Mouse (Mus musculus): ENCODE measurements at regions not wholly inside any gene's neighbourhood (a gene's known extent, or its start where the extent isn't known, plus 50 kb on each side); places are given as distances from the start of the nearest gene placed in this dataset.

- H3K27me3 ChIP-seq (ENCODE audit: insufficient read depth, low read length) = no peaks in the 10 kb centered on the region; the same call in 1 of the 2 replicates
- H3K9me3 ChIP-seq (ENCODE audit: low read length) = no peaks in the 10 kb centered on the region
- TF ChIP-seq CTCF (conservative IDR thresholded peaks at IDR 0.05; ENCODE audit: low read length) = no peak
- no peak for TF ChIP-seq NANOG (IDR thresholded peaks at IDR 0.05; ENCODE audit: borderline replicate concordance, low read length)
- no peak for TF ChIP-seq POU5F1 (IDR thresholded peaks at IDR 0.05; ENCODE audit: borderline replicate concordance, low read length)
- H3K36me3 ChIP-seq (ENCODE audit: insufficient read depth, low read length) = no peaks in the 10 kb centered on the region
- no peak overlapping the region for H3K4me3 ChIP-seq (replicated peaks; ENCODE audit: low read length)
- no peaks in the 10 kb centered on the region for H3K4me1 ChIP-seq (replicated peaks; ENCODE audit: low read depth, low read length)
These were observed 325.4 kb upstream of the Prox1 start for GRCm38 (mm10) chr1:190495741-190496520.

GRCm38 (mm10) chr1:190486551-190487104 is 316.1 kb upstream of the Prox1 start:
- H3K27me3 ChIP-seq (ENCODE audit: insufficient read depth, low read length) = peaks cover 8% of the 10 kb centered on the region; the same call in 1 of the 2 replicates
- peaks cover 10% of the 10 kb centered on the region for H3K4me1 ChIP-seq (replicated peaks; ENCODE audit: low read depth, low read length)
- TF ChIP-seq CTCF (conservative IDR thresholded peaks at IDR 0.05; ENCODE audit: low read length) = no peak
- TF ChIP-seq NANOG (IDR thresholded peaks at IDR 0.05; ENCODE audit: borderline replicate concordance, low read length) = no peak
- TF ChIP-seq POU5F1 (IDR thresholded peaks at IDR 0.05; ENCODE audit: borderline replicate concordance, low read length) = no peak
- no peak overlapping the region for H3K4me3 ChIP-seq (replicated peaks; ENCODE audit: low read length)
- no peaks in the 10 kb centered on the region for H3K36me3 ChIP-seq (ENCODE audit: insufficient read depth, low read length)
- H3K9me3 ChIP-seq (ENCODE audit: low read length) = no peaks in the 10 kb centered on the region

- Histone ChIP-seq H3K9me3 (ENCODE audit: low read length) (peaks cover 7% of the 10 kb centered on the region; the same call in 1 of the 2 replicates), H3K4me3 (replicated peaks; ENCODE audit: low read length) (peak overlapping the region; percentile 52), H3K27me3 (ENCODE audit: insufficient read depth, low read length) (peaks cover 8% of the 10 kb centered on the region; the same call in 1 of the 2 replicates), H3K36me3 (ENCODE audit: insufficient read depth, low read length) (no peaks in the 10 kb centered on the region), H3K4me1 (replicated peaks; ENCODE audit: low read depth, low read length) (peaks cover 23% of the 10 kb centered on the region)
- TF ChIP-seq NANOG (IDR thresholded peaks at IDR 0.05; ENCODE audit: borderline replicate concordance, low read length) (no peak), CTCF (conservative IDR thresholded peaks at IDR 0.05; ENCODE audit: low read length) (no peak), POU5F1 (IDR thresholded peaks at IDR 0.05; ENCODE audit: borderline replicate concordance, low read length) (no peak)
These were observed 312.9 kb upstream of the Prox1 start for GRCm38 (mm10) chr1:190483366-190483765.

GRCm38 (mm10) chr1:190481071-190481470 is 310.6 kb upstream of the Prox1 start:
- Histone ChIP-seq H3K4me3 (replicated peaks; ENCODE audit: low read length) (no peak overlapping the region), H3K36me3 (ENCODE audit: insufficient read depth, low read length) (no peaks in the 10 kb centered on the region), H3K4me1 (replicated peaks; ENCODE audit: low read depth, low read length) (peaks cover 23% of the 10 kb centered on the region), H3K27me3 (ENCODE audit: insufficient read depth, low read length) (peaks cover 8% of the 10 kb centered on the region; the same call in 1 of the 2 replicates), H3K9me3 (ENCODE audit: low read length) (peaks cover 7% of the 10 kb centered on the region; the same call in 1 of the 2 replicates)
- no peak for TF ChIP-seq NANOG (IDR thresholded peaks at IDR 0.05; ENCODE audit: borderline replicate concordance, low read length)
- no peak for TF ChIP-seq CTCF (conservative IDR thresholded peaks at IDR 0.05; ENCODE audit: low read length)
- no peak for TF ChIP-seq POU5F1 (IDR thresholded peaks at IDR 0.05; ENCODE audit: borderline replicate concordance, low read length)

- peaks cover 23% of the 10 kb centered on the region for H3K4me1 ChIP-seq (replicated peaks; ENCODE audit: low read depth, low read length)
- no peak for TF ChIP-seq CTCF (conservative IDR thresholded peaks at IDR 0.05; ENCODE audit: low read length)
- TF ChIP-seq POU5F1 (IDR thresholded peaks at IDR 0.05; ENCODE audit: borderline replicate concordance, low read length) = no peak
- no peak for TF ChIP-seq NANOG (IDR thresholded peaks at IDR 0.05; ENCODE audit: borderline replicate concordance, low read length)
These were observed 310.1 kb upstream of the Prox1 start for GRCm38 (mm10) chr1:190480601-190481000.

GRCm38 (mm10) chr1:190472761-190473160 is 302.2 kb upstream of the Prox1 start:
- H3K27me3 ChIP-seq (ENCODE audit: insufficient read depth, low read length) = no peaks in the 10 kb centered on the region
- H3K36me3 ChIP-seq (ENCODE audit: insufficient read depth, low read length) = no peaks in the 10 kb centered on the region
- H3K9me3 ChIP-seq (ENCODE audit: low read length) = no peaks in the 10 kb centered on the region
- no peak overlapping the region for H3K4me3 ChIP-seq (replicated peaks; ENCODE audit: low read length)
- TF ChIP-seq POU5F1 (IDR thresholded peaks at IDR 0.05; ENCODE audit: borderline replicate concordance, low read length) (no peak), CTCF (conservative IDR thresholded peaks at IDR 0.05; ENCODE audit: low read length) (no peak), NANOG (IDR thresholded peaks at IDR 0.05; ENCODE audit: borderline replicate concordance, low read length) (no peak)
- H3K4me1 ChIP-seq (replicated peaks; ENCODE audit: low read depth, low read length) = no peaks in the 10 kb centered on the region; the same call in 1 of the 2 replicates

More at GRCm38 (mm10) chr1:190480601-190481000, 310.1 kb upstream of the Prox1 start:
- Histone ChIP-seq H3K4me3 (replicated peaks; ENCODE audit: low read length) (no peak overlapping the region), H3K36me3 (ENCODE audit: insufficient read depth, low read length) (no peaks in the 10 kb centered on the region), H3K9me3 (ENCODE audit: low read length) (peaks cover 7% of the 10 kb centered on the region; the same call in 1 of the 2 replicates), H3K27me3 (ENCODE audit: insufficient read depth, low read length) (peaks cover 8% of the 10 kb centered on the region; the same call in 1 of the 2 replicates)

- TF ChIP-seq NANOG (IDR thresholded peaks at IDR 0.05; ENCODE audit: borderline replicate concordance, low read length) (no peak), POU5F1 (IDR thresholded peaks at IDR 0.05; ENCODE audit: borderline replicate concordance, low read length) (no peak)
- Histone ChIP-seq H3K36me3 (ENCODE audit: insufficient read depth, low read length) (no peaks in the 10 kb centered on the region), H3K4me1 (replicated peaks; ENCODE audit: low read depth, low read length) (no peaks in the 10 kb centered on the region; the same call in 1 of the 2 replicates), H3K9me3 (ENCODE audit: low read length) (no peaks in the 10 kb centered on the region), H3K4me3 (replicated peaks; ENCODE audit: low read length) (no peak overlapping the region), H3K27me3 (ENCODE audit: insufficient read depth, low read length) (no peaks in the 10 kb centered on the region)
These were observed 299.8 kb upstream of the Prox1 start for GRCm38 (mm10) chr1:190470336-190470735.

GRCm38 (mm10) chr1:190457541-190458061 is 287.1 kb upstream of the Prox1 start:
- H3K4me3 ChIP-seq (replicated peaks; ENCODE audit: low read length) = no peak overlapping the region
- no peaks in the 10 kb centered on the region for H3K36me3 ChIP-seq (ENCODE audit: insufficient read depth, low read length)
- H3K4me1 ChIP-seq (replicated peaks; ENCODE audit: low read depth, low read length) = peaks cover 7% of the 10 kb centered on the region; the same call in 1 of the 2 replicates
- H3K27me3 ChIP-seq (ENCODE audit: insufficient read depth, low read length) = no peaks in the 10 kb centered on the region
- no peaks in the 10 kb centered on the region for H3K9me3 ChIP-seq (ENCODE audit: low read length)
- no peak for TF ChIP-seq CTCF (conservative IDR thresholded peaks at IDR 0.05; ENCODE audit: low read length)
- no peak for TF ChIP-seq POU5F1 (IDR thresholded peaks at IDR 0.05; ENCODE audit: borderline replicate concordance, low read length)
- TF ChIP-seq NANOG (IDR thresholded peaks at IDR 0.05; ENCODE audit: borderline replicate concordance, low read length) = no peak

Data from E14TG2a.4 (cell line).